Mouse (Mus musculus): ENCODE data around the gene Csmd2. TPM values are rescaled to one million over a fixed set of nuclear protein-coding genes. Genes with fewer than 3 reads are reported as not detected.
"Not testable (repeated sequence)": the region's sequence is repeated elsewhere in the genome, so short reads cannot be mapped to it uniquely, and the experiment has no call there.

Gene Csmd2
- total RNA-seq, 2 experiments from 2014 or later = 0.15 to 0.22 TPM

GRCm38 (mm10) chr4:128450974-128451373 is 463.3 kb downstream of the Csmd2 start:
- peak; percentile 20 to 27 for DNase-seq
- intact Hi-C loops (cut with DNase I) = no loop called here

DNA sequence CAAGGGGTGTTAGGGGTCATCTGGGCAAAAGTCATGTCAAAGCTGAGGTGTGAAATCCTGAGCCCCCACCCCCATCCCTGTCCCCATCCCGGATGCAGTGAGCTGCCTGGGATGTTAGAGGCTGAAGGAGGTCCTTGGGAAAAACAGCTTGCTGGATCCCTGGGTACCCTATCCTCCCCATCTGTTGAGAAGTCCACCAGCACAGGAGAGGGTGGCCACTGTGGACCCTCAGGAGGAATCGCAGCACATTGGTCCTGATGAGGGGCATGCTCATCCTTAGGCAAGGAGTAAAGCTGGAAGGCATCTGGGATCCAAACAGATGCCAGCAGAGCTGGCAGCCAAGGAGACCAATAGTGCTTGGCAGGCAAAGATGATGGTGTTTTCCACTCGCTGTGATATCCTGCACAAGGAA is 463.7 kb downstream of the Csmd2 start:
- intact Hi-C loops (cut with DNase I) = no loop called here

GRCm38 (mm10) chr4:128466708-128467107 is 479.1 kb downstream of the Csmd2 start:
- intact Hi-C loops (cut with DNase I) = no loop called here
- DNase-seq = no peak

More for the DNA sequence above, 463.7 kb downstream of the Csmd2 start:
- no peak for DNase-seq

GRCm38 (mm10) chr4:128468040-128468439 is 480.4 kb downstream of the Csmd2 start:
- no peak for DNase-seq
- intact Hi-C loops (cut with DNase I) = no loop called here

DNA sequence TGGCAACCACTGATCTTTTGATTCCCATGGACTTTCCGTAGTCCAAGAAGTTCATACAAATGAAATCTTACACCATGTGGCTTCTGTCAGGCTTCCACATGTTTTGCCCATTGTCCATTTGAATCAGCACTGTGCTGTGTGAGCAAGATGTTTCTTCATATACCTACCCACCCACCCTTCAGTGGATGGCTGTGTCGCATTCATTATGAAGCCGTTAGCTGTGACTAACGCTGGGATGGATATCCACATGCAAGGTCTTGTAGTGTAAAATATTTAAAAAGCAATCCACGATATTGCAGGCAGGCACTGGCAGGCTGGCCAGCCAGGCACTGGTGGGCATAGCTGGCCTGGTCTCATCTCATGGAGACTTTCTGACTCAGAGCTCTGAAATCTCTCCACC is 488.6 kb downstream of the Csmd2 start:
- DNase-seq = no peak
- intact Hi-C loops (cut with DNase I) = no loop called here

DNA sequence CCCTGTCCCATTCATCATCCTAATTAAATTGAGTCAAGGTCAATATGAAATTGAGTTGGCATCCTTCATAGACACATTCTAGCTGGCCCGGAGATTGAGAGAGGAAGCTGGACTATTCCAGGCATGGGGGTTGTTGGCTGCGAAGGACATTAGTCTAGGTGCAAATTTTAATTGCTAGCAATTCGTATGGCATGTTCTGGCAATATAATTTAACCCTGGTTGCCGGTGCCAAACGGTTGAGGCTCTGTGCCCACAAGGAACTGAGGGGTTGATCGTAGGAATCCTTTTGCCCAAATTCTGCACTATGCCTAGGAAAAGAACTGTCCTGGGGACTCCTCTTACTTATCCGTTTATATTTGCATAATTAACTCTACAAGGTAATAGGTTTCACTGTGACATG is 496.2 kb downstream of the Csmd2 start:
- DNase-seq = no peak
- intact Hi-C loops (cut with DNase I) = no loop called here

GRCm38 (mm10) chr4:128484679-128485078 is 497.0 kb downstream of the Csmd2 start:
- intact Hi-C loops (cut with DNase I) = no loop called here
- no peak for DNase-seq

DNA sequence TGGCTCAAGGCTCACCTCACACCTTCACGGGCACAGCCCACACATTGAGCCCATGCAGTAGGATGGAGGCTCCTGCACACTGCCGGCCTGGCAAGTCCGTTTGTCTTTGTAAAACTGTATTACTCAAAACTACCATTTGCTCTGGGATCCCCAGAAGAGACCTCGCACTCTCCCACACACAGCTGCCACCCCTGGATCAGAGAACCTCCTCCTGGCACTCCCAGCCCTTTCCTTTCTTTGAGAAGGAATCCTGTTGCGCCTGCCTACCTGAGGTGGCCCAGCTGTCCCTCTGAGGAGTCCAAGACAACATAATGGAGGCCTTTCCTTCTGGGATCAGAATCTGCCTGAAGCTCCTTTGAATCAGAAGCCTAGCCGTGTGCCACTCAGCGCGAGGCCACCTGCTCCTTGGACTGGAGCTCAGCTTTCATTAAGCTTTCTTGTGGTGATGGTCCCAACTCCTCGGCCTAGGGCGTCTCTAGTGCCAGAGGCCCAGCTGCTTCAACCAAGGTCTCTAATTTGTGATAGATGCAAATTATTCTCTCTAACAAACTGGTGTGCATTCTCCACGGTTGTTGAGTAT is 502.0 kb downstream of the Csmd2 start:
- no peak for DNase-seq
- intact Hi-C loops (cut with DNase I) = no loop called here

- DNase-seq = no peak
- intact Hi-C loops (cut with DNase I) = no loop called here
These were observed 504.4 kb downstream of the Csmd2 start for GRCm38 (mm10) chr4:128492055-128492454.

DNA sequence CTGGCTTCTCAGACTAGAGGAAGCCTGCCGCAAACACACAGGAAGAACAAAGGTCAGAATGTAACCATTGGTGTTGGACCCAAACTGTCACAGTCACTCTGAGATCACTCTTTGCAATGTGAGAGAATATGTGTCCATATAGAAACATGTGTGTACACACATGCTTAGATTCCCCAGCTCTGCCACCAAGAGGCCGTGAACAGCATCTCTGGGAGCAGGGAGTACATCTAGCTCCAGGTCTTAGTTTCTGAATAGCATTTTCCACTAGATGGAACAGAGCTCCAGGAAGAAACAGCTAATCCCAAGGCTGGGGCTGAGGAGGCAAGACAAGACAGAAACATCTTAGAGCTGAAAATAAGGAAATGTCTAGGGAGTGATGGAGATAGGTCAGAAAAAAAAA is 512.3 kb downstream of the Csmd2 start:
- no peak for DNase-seq
- intact Hi-C loops (cut with DNase I) = no loop called here

- intact Hi-C loops (cut with DNase I) = no loop called here
- no peak for DNase-seq
These were observed 519.2 kb downstream of the Csmd2 start for GRCm38 (mm10) chr4:128506878-128507277.

DNA sequence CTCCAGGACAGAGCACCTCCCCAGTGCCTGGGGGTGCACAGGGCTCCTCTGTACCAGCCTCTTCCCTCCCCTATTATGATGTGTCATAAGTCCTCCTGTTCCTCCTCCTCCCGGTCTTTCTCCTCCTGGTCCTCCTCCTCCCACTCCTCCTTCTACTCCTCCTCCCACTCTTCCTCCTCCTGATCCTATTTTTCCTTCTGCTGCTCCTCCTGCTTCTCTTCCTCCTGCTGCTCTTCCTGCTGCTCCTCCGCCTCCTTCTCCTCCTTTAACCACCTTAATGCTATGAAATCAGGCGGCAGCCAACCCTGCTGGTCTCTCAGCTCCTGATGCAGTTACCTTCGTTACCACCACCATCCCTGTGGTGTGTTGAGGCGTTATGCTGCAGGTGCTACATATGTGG is 522.2 kb downstream of the Csmd2 start:
- intact Hi-C loops (cut with DNase I) = no loop called here
- DNase-seq = no peak

DNA sequence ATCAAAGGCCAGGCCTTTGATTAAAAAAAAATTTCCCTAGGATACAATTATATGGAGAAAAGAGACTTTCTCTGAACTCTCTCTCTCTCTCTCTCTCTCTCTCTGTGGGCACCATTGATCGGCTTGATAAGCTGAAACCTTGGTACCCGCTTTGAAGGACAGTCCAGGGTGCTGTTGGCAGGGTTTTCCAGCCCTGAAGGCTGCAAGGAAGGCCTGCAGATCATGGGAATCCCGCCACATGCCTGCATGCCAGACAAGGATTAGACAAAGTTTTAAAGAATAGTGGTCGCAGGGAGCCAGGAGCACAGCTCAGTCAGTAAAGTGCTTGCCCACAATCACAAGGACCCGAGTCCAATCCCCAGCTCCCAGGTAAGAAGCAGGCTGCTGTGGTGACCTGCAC is 526.8 kb downstream of the Csmd2 start:
- intact Hi-C loops (cut with DNase I) = no loop called here
- no peak for DNase-seq

- DNase-seq = no peak
- intact Hi-C loops (cut with DNase I) = no loop called here
These were observed 533.6 kb downstream of the Csmd2 start for GRCm38 (mm10) chr4:128521276-128521675.

DNA sequence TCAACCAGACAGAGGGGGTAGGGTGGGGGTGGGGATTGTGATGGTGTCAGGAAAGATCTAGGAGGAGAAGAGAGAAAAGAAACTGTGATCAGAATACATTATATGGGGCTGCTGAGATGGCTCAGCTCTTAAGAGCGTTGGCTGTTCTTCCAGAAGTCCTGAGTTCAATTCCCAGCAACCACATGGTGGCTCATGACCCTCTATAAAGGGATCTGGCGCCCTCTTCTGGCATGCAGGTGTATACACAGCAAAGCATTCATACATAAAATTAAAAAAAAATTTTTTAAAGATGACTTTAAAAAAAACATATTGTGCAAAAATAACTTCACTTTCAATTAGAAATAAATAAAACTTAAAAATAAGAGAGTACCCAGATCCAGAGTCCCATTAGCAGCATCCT is 555.7 kb downstream of the Csmd2 start:
- DNase-seq = peak in 1 of 2 experiments; percentile 19
- intact Hi-C loops (cut with DNase I) = loop anchor here (10.0 kb wide), 2 partner anchors 609 to 1169 kb away; no protein-coding TSS in a partner anchor

DNA sequence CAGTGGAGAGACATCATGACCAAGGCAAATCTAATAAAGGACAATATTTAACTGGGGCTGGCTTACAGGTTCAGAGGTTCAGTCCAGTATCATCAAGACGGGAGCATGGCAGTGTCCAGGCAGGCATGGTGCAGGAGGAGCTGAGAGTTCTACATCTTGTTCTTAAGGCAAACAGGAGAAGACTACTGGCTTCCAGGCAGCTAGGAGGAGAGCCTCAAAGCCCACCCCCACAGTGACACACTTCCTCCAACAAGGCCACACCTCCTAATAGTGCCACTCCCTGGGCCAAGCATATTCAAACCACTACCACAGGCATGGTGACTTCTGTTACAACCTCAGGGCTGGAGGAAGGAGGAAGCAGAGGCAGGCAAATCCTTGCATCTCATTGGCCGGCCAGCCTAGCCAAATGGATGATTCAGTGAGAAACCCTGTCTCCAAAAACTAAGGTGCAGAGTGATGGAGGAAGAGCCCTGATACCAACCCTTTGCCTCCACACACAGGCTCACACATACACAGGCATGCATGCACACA is 556.4 kb downstream of the Csmd2 start:
- not testable (repeated sequence) for DNase-seq
- intact Hi-C loops (cut with DNase I) = loop anchor here (10.0 kb wide), 2 partner anchors 609 to 1169 kb away; no protein-coding TSS in a partner anchor

DNA sequence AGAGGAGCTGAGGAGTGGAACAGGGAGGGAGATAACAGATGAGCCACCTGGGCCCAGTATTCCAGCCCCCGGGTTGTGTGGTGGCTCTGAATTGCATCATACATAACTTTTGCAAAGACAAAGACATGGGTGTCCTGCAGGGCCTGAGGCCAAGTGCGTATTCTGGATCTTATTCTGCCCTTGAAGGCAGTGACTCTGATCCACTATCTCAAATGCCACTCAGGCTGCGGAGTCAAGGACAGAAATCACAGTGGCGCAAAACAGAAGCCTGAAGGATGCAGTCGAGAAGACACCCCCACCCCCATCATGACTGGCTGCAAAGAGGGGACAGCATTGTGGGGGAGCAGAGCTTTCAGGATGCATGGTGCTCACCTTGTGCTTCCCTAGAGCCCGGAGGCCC is 563.1 kb downstream of the Csmd2 start:
- no peak for DNase-seq

GRCm38 (mm10) chr4:128554198-128554597 is 566.5 kb downstream of the Csmd2 start:
- intact Hi-C loops (cut with DNase I) = no loop called here
- no peak for DNase-seq

More for the DNA sequence above, 563.1 kb downstream of the Csmd2 start:
- intact Hi-C loops (cut with DNase I) = no loop called here

- no peak for DNase-seq
- intact Hi-C loops (cut with DNase I) = no loop called here
These were observed 572.7 kb downstream of the Csmd2 start for GRCm38 (mm10) chr4:128560327-128560726.

DNA sequence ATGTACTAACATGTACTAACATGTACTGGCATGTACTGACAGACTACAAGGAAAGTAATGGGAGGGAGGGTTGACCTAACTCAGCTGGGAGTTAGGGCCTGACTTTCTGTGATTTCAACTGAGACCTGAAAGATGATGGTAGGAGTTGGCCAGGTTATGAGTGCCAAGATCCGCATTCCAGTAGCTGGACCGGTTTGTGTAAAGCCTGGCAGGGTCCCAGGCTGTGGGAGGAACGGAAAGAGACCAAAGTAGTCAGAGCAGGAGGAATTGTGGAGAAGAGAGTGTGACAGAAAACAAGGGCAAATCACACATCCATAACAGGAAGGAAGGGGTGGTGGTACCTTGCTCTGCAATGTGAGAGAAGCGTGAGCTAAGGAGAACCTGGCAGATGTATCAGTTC is 588.2 kb downstream of the Csmd2 start:
- intact Hi-C loops (cut with DNase I) = no loop called here
- peak; percentile 5 to 11 for DNase-seq

DNA sequence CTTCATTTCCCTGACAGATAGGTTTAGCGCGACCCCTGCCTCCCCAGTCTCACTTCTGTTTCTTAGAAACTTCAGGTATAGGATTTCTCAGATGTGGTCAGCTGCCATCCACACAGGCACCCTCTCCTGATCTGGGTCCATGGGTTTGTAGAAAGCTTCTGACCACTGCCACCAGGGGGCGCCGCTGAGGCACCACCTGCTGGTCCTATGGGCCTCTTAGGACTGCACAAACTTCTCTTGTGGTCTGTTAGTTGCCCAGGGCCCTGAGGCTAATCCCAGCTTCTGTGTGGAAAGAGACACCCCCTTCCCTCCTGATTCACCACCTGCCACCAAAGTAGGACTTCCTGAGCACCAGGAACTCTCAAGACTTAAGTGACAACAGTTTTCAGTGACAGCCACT is 591.5 kb downstream of the Csmd2 start:
- intact Hi-C loops (cut with DNase I) = no loop called here
- DNase-seq = peak in 1 of 2 experiments; percentile 12

- intact Hi-C loops (cut with DNase I) = no loop called here
- no peak for DNase-seq
These were observed 605.6 kb downstream of the Csmd2 start for GRCm38 (mm10) chr4:128593286-128593685.

GRCm38 (mm10) chr4:128594062-128594461 is 606.4 kb downstream of the Csmd2 start:
- intact Hi-C loops (cut with DNase I) = no loop called here
- DNase-seq = no peak

Data from heart, postnatal 10 days (tissue).